Mouse (Mus musculus) stomach, postnatal 0 days (tissue): ENCODE data around the gene Msmp. TPM values are rescaled to one million over a fixed set of nuclear protein-coding genes. Genes with fewer than 3 reads are reported as not detected.

Experiments used
- ATAC-seq: fragments of 200-750 bp; cut with Nextera tagmentation; 2 replicates; pipeline ENCODE4 v1.8.0; 2017; ENCODE audit not compliant: low FRiP score, low TSS enrichment
- DNase-seq: peaks from one replicate; pipeline ENCODE4 v3.0.0-alpha.2; 2016; ENCODE audit warnings: low spot score
- H3K27ac ChIP-seq: fragments of 300-500 bp; sonication (generic); replicated peaks from 2 replicates; pipeline ENCODE4 v1.5.1; 2014; ENCODE audit warnings: mild to moderate bottlenecking, control low read depth
- H3K27me3 ChIP-seq: fragments of 300-500 bp; sonication (generic); 2 replicates; pipeline ENCODE4 v1.6.1; 2014; ENCODE audit warnings: low read length; ENCODE audit not compliant: control insufficient read depth, insufficient read depth
- H3K36me3 ChIP-seq: fragments of 300-500 bp; sonication (generic); 2 replicates; pipeline ENCODE4 v1.6.1; 2014; ENCODE audit warnings: low read length, mixed read lengths; ENCODE audit not compliant: control insufficient read depth, insufficient read depth
- H3K4me1 ChIP-seq: fragments of 300-500 bp; sonication (generic); replicated peaks from 2 replicates; pipeline ENCODE4 v1.6.1; 2014; ENCODE audit warnings: antibody characterized with exemption; ENCODE audit not compliant: control insufficient read depth, insufficient read depth
- H3K4me2 ChIP-seq: fragments of 300-500 bp; sonication (generic); replicated peaks from 2 replicates; pipeline ENCODE4 v1.6.1; 2014; ENCODE audit warnings: low read depth, mild to moderate bottlenecking, control low read depth, moderate library complexity
- H3K4me3 ChIP-seq: fragments of 300-500 bp; sonication (generic); 2 replicates; pipeline ENCODE4 v1.5.1; 2014; ENCODE audit warnings: low read depth, low read length, control low read depth
- H3K9ac ChIP-seq: fragments of 300-500 bp; sonication (generic); 2 replicates; pipeline ENCODE4 v1.6.1; 2014; ENCODE audit warnings: mild to moderate bottlenecking, low read length, control low read depth, mixed read lengths
- H3K9me3 ChIP-seq: fragments of 300-500 bp; sonication (generic); 2 replicates; pipeline ENCODE4 v1.6.1; 2016; ENCODE audit warnings: low read length; ENCODE audit not compliant: control insufficient read depth
- CTCF ChIP-seq: IDR thresholded peaks from 2 replicates; pipeline ENCODE4 v1.5.1; 2016; ENCODE audit warnings: antibody characterized with exemption, low read depth, mild to moderate bottlenecking, moderate library complexity
- EP300 ChIP-seq: optimal IDR thresholded peaks from 2 replicates; pipeline ENCODE3; 2016; ENCODE audit warnings: antibody characterized with exemption
- WGBS: fragments of 180-500 bp; shearing (Covaris S2); extraction: QIAGEN DNeasy Blood & Tissue Kit; methylation state at CpG from one replicate; pipeline ENCODE4 v1.1.7; 2014; 5-methylcytosine and 5-hydroxymethylcytosine counted together
- polyA plus RNA-seq: library from polyadenylated mRNA; unstranded; fragments of >200 nt; fragmentation: Nextera tagmentation; extraction: Ambion mirVana; gene quantifications from 2 replicates; pipeline ENCODE4 v1.2.1, GENCODE M21; 2015

Msmp gene
- polyA plus RNA-seq, 1 experiment from 2014 or later, result 0.25 TPM

DNA sequence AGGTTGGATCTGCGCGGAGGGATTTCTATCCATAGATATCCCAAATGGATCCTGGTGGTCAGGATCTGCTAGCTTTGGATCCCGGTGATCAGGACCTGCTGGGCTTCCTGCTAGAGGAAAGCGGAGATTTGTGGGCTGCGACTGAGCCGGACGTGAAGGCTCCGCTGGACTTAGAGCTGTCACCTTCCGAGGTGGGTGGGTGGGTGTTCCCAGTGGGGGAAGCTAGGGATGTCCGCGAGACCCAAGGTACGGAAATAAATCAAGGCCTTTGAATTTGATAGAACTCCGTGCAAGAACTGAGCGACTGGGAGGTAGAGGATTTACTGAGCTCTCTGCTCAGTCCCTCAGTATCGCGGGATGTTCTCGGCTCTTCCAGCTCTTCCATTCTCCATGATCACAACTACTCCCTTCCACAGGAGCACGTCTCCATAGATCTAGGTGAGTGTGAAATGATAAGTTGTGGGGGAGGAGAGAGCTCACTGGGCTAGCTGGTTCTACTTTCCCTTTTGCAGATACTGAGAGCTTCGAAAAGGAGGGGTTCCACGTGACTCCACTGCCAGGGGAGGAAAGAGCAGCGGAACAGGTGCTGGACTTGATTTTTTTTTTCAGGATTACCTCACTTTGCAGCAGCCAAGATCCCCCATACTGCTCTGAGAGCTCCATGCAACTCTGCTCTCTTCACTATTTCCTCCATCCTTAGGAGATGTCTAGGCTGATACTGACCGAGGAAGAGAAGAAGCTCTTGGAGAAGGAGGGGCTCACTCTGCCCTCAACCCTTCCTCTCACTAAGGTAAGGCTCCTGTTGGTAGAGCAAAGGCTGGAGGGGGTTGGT is 21.3 kb downstream of the Msmp start:
- peak overlapping the region; percentile 96 for H3K9ac ChIP-seq
- ATAC-seq, result 0 out of 2 replicates have a peak, but pooled peaks have one; percentile 1
- peaks cover 20% of the 10 kb centered on the region for H3K4me1 ChIP-seq
- DNase-seq, result peak; percentile 42
- H3K9me3 ChIP-seq, result no peaks in the 10 kb centered on the region
- peaks cover 17% of the 10 kb centered on the region for H3K36me3 ChIP-seq
- 6% methylated on average over 22 of the region's 22 CpGs for WGBS
- H3K4me2 ChIP-seq, result peak overlapping the region; percentile 60
- peak overlapping the region; percentile 88 for H3K4me3 ChIP-seq
- peak overlapping the region; percentile 100 for H3K27ac ChIP-seq
- H3K27me3 ChIP-seq, result no peaks in the 10 kb centered on the region
- TF ChIP-seq CTCF, result no peak
- TF ChIP-seq EP300, result no peak

- Histone ChIP-seq H3K4me3 (peak within 1 kb of the TSS; percentile 88), H3K4me1 (peaks cover 21% of the 10 kb centered on the region), H3K9me3 (no peaks in the 10 kb centered on the region), H3K4me2 (peak within 1 kb of the TSS; percentile 60), H3K27me3 (no peaks in the 10 kb centered on the region), H3K36me3 (peaks cover 11% of the 10 kb centered on the region), H3K9ac (peak within 1 kb of the TSS; percentile 96), H3K27ac (peak within 1 kb of the TSS; percentile 100)
- ATAC-seq (peak; percentile 92), DNase-seq (peak; percentile 96)
- no peak for TF ChIP-seq EP300
- peak; percentile 28 for TF ChIP-seq CTCF
- WGBS, result under 1% methylated on average over 59 of the region's 62 CpGs
These were observed 22.1 kb downstream of the Msmp start, which contains the start of the genes Creb3 and Tln1 for GRCm38 (mm10) chr4:43561997-43562768. Gene Creb3, plus strand, starts transcription at chr4:43562332. Gene Tln1, minus strand, starts transcription at chr4:43562691.

DNA sequence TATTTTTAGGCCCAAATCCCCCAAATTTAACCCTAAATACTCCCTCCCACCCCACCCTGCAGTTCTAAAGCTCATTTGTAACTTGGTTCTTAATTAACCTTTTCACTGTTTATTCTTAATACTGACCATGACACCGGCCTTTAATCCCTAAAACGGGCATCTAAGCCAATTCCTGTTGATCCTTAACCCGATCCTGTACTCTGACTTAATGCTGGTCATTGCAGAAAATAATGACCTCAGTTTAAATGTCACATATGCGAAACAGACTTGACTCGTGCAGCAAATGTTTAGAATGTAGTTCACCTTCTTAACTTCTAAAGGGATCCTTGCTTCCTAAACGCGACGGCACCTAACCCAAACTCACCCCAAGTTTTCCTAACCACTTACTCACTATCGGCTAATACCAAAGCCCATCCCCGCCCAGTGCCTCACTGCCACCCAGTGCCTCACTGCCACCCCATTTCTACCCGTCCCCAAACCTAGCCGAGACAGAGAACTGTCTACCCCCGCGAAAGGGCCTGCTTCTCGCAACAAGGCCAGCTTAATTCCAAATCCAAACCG is 22.8 kb downstream of the Msmp start:
- no peak; the same call in 1 of the 2 replicates for ATAC-seq
- no peaks in the 10 kb centered on the region for H3K9me3 ChIP-seq
- under 1% methylated on average over 16 of the region's 16 CpGs for WGBS
- H3K36me3 ChIP-seq, result peaks cover 7% of the 10 kb centered on the region; the same call in 1 of the 2 replicates
- peak overlapping the region; percentile 88 for H3K4me3 ChIP-seq
- peak overlapping the region; percentile 100 for H3K27ac ChIP-seq
- peak overlapping the region; percentile 60 for H3K4me2 ChIP-seq
- H3K27me3 ChIP-seq, result no peaks in the 10 kb centered on the region
- H3K4me1 ChIP-seq, result peaks cover 21% of the 10 kb centered on the region
- H3K9ac ChIP-seq, result peak overlapping the region; percentile 96
- no peak for DNase-seq
- TF ChIP-seq CTCF, result no peak
- TF ChIP-seq EP300, result no peak

DNA sequence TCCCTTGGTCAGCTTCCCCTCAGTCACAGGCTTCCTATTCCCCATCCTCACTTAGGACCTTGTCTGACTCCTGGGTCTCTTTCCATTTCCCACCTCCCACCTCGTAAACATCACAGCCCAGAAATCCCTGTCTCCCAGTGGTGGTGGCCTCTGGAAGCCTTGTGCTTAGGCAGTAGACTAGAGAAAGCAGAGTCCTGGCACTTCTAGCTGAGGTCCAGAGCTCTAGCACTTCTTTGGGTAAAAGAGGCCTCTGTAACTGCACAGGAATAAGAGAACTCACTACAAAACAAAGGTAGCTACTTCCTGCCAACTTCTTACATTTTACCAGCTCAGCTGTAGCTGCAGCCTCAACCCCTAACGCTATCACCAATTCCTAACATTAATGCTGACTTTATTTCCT is 23.3 kb downstream of the Msmp start:
- peak overlapping the region; percentile 88 for H3K4me3 ChIP-seq
- peak overlapping the region; percentile 100 for H3K27ac ChIP-seq
- no peaks in the 10 kb centered on the region for H3K9me3 ChIP-seq
- H3K4me2 ChIP-seq, result peak overlapping the region; percentile 60
- H3K27me3 ChIP-seq, result no peaks in the 10 kb centered on the region
- H3K36me3 ChIP-seq, result peaks cover 11% of the 10 kb centered on the region; the same call in 1 of the 2 replicates
- peak overlapping the region; percentile 96 for H3K9ac ChIP-seq
- H3K4me1 ChIP-seq, result peaks cover 21% of the 10 kb centered on the region
- TF ChIP-seq CTCF (no peak), EP300 (no peak)
- 12% methylated on average over 2 of the region's 2 CpGs for WGBS
- no peak for DNase-seq
- no peak for ATAC-seq

GRCm38 (mm10) chr4:43560243-43560611 is 24.1 kb downstream of the Msmp start:
- 25% methylated on average over 6 of the region's 6 CpGs for WGBS
- ATAC-seq, result no peak
- Histone ChIP-seq H3K4me2 (peak overlapping the region; percentile 60), H3K27me3 (no peaks in the 10 kb centered on the region), H3K36me3 (peaks cover 12% of the 10 kb centered on the region), H3K4me3 (peak overlapping the region; percentile 88), H3K9me3 (no peaks in the 10 kb centered on the region), H3K9ac (peak overlapping the region; percentile 96), H3K27ac (peak overlapping the region; percentile 100), H3K4me1 (peaks cover 21% of the 10 kb centered on the region)
- TF ChIP-seq EP300 (no peak), CTCF (no peak)
- DNase-seq, result no peak
